Mouse (Mus musculus): ENCODE results near the gene Fbxw11.
"Not testable (repeated sequence)": the region's sequence is repeated elsewhere in the genome, so short reads cannot be mapped to it uniquely, and the experiment has no call there.

Fbxw11 gene

GRCm38 (mm10) chr11:32679091-32679490 lies 36.6 kb downstream of the Fbxw11 start:
- DNase-seq, result not testable (repeated sequence)

- DNase-seq, result no peak
These were observed 37.5 kb downstream of the Fbxw11 start for GRCm38 (mm10) chr11:32680014-32680413.

- no peak for DNase-seq
These were observed 38.8 kb downstream of the Fbxw11 start for GRCm38 (mm10) chr11:32681192-32681795.

- no peak for DNase-seq
These were observed 40.0 kb downstream of the Fbxw11 start for GRCm38 (mm10) chr11:32682335-32683102.

- DNase-seq, result no peak
These were observed 42.2 kb downstream of the Fbxw11 start for GRCm38 (mm10) chr11:32684690-32685254.

- DNase-seq, result no peak
These were observed 45.8 kb downstream of the Fbxw11 start for GRCm38 (mm10) chr11:32688245-32688855.

- no peak for DNase-seq
These were observed 47.0 kb downstream of the Fbxw11 start for GRCm38 (mm10) chr11:32689510-32689909.

GRCm38 (mm10) chr11:32692834-32693233 lies 50.3 kb downstream of the Fbxw11 start:
- DNase-seq, result no peak

GRCm38 (mm10) chr11:32693431-32694141 lies 51.1 kb downstream of the Fbxw11 start:
- DNase-seq, result no peak

- DNase-seq, result not testable (repeated sequence)
These were observed 51.9 kb downstream of the Fbxw11 start for GRCm38 (mm10) chr11:32694322-32695003.

GRCm38 (mm10) chr11:32696446-32697090 lies 54.0 kb downstream of the Fbxw11 start:
- DNase-seq, result no peak

- DNase-seq, result no peak
These were observed 55.2 kb downstream of the Fbxw11 start for GRCm38 (mm10) chr11:32697695-32698094.

GRCm38 (mm10) chr11:32699913-32700493 lies 57.5 kb downstream of the Fbxw11 start:
- DNase-seq, result no peak

GRCm38 (mm10) chr11:32701566-32701965 lies 59.0 kb downstream of the Fbxw11 start:
- DNase-seq, result no peak

GRCm38 (mm10) chr11:32704241-32704890 lies 61.8 kb downstream of the Fbxw11 start:
- no peak for DNase-seq

- no peak for DNase-seq
These were observed 64.0 kb downstream of the Fbxw11 start for GRCm38 (mm10) chr11:32706406-32706993.

- DNase-seq, result no peak
These were observed 65.0 kb downstream of the Fbxw11 start for GRCm38 (mm10) chr11:32707481-32707880.

- no peak for DNase-seq
These were observed 66.4 kb downstream of the Fbxw11 start for GRCm38 (mm10) chr11:32708739-32709501.

- DNase-seq, result peak in 1 of 2 experiments; percentile 17
These were observed 67.0 kb downstream of the Fbxw11 start for GRCm38 (mm10) chr11:32709563-32709962.

- DNase-seq, result no peak
These were observed 71.7 kb downstream of the Fbxw11 start for GRCm38 (mm10) chr11:32714230-32714629.

Measured in spleen, adult 18-20 months (tissue).